In the genomic region with DNA sequence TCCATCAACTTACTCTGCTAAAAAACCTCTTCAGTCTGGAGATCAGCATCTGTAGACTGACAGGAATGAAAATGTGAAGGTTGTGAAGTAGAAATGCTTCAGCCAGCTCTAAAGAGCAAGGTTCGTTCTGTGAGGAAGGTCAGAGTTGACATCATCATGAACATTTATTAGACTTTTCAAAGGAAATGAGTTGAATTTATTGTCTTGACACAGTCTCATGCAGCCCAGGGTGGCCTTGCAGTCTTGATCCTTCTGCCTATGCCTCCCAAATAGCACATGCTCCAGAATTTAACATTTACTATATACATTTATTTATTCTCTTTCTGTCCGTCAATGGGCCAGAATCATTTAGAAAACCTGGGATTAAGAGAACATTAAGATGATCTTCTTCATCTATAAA, we compare ENCODE assay signal across 19 mouse cellular contexts. TPM values are rescaled to one million over a fixed set of nuclear protein-coding genes. Genes with fewer than 3 reads are reported as not detected.
A peak's percentile ranks its signal among the peaks of the same experiment; 100 is the strongest.
DNase-seq lines count a peak whose midpoint lies in the region; ATAC-seq lines count a peak whose summit lies in the region.
"Had no signal": no experiment of that assay in that cellular context is flagged by ENCODE, and none has a peak within 500 bp of the region (broad histone marks: within the 10 kb centered on the region; RNA-seq: fewer than 3 reads in every experiment).

No protein-coding gene starts in this region.

- no peak for ATAC-seq in cerebellum, adult (ENCODE audit: insufficient number of reproducible peaks, low FRiP score, low TSS enrichment)
- ATAC-seq: activated CD4-positive, CD25-positive, alpha-beta regulatory T cell, adult 4 months; CD4-positive, CD25-positive, alpha-beta regulatory T cell, adult 4 months; forebrain, embryonic 13.5 days; forebrain, embryonic 15.5 days; forebrain, postnatal 0 days; Patski had no signal

- DNase-seq in adrenal gland, adult (ENCODE audit: inconsistent age in 2 of 2, low spot score in 1 of 2): peak; percentile 75 to 86
- no peak for DNase-seq in adrenal gland, postnatal 4 days (ENCODE audit: low spot score in 2 of 2)
- DNase-seq in adrenal gland, adult 8-10 months: peak; percentile 65
- no peak for DNase-seq in adrenal gland, adult 18-20 months (ENCODE audit: low spot score in 2 of 2)
- DNase-seq in adrenal gland, postnatal 36 days: peak; percentile 56 to 59
- DNase-seq: B cell, adult 2 months; cerebellum, adult 11-12 months; cerebellum, adult 2 months; cerebellum, adult 9-10 months; cerebellum, postnatal 10 days; cerebellum, postnatal 25 days; forebrain, postnatal 0 days; gastrocnemius, adult 2 months had no signal

RNA-seq across cellular contexts. Expression of a gene that starts 7.5 kb away (rescaled TPM):
- 100 to 1,000 TPM; 175 to 181 TPM for total RNA-seq in adrenal gland, postnatal 4 days (2021)
- total RNA-seq in adrenal gland, adult 8-10 months (2022): 100 to 1,000 TPM; 120 to 399 (median 199) TPM
- 100 to 1,000 TPM; 230 to 477 TPM for total RNA-seq in adrenal gland, adult 18-20 months (2021)
- total RNA-seq in adrenal gland, postnatal 36 days (2021): 100 to 1,000 TPM; 311 to 394 TPM

RNA-seq across cellular contexts. Expression of a gene that starts 35.5 kb away (rescaled TPM):
- 100 to 1,000 TPM; 727 to 733 TPM for total RNA-seq in adrenal gland, postnatal 4 days (2021)
- 1,000 to 10,000 TPM in 2 of 4 experiments, 100 to 1,000 TPM in 2; 545 to 1,761 (median 966) TPM for total RNA-seq in adrenal gland, adult 8-10 months (2022)
- total RNA-seq in adrenal gland, adult 18-20 months (2021): 1,000 to 10,000 TPM; 1,240 to 1,713 TPM
- total RNA-seq in adrenal gland, postnatal 36 days (2021): 1,000 to 10,000 TPM; 1,397 to 1,482 TPM

RNA-seq across cellular contexts. Expression of a gene that starts 35.6 kb away (rescaled TPM):
- total RNA-seq in adrenal gland, postnatal 4 days (2021): 100 to 1,000 TPM; 424 to 448 TPM
- 1,000 to 10,000 TPM in 1 of 4 experiments, 100 to 1,000 TPM in 3; 299 to 1,036 (median 606) TPM for total RNA-seq in adrenal gland, adult 8-10 months (2022)
- 100 to 1,000 TPM; 720 to 924 TPM for total RNA-seq in adrenal gland, adult 18-20 months (2021)
- 100 to 1,000 TPM; 769 to 795 TPM for total RNA-seq in adrenal gland, postnatal 36 days (2021)

Comparison
In these comparisons a context has a peak if more than half of its experiments do, and no peak if none do; other contexts are left out.
1. DNase-seq: peak in adrenal gland, adult (2 of 2), adrenal gland, adult 8-10 months (single experiment) and adrenal gland, postnatal 36 days (2 of 2); none in adrenal gland, postnatal 4 days (0 of 2) and adrenal gland, adult 18-20 months (0 of 2).